Mouse (Mus musculus) cerebellum, postnatal 14 days (tissue): ENCODE data around the gene C1d.
"Not testable (repeated sequence)": the region's sequence is repeated elsewhere in the genome, so short reads cannot be mapped to it uniquely, and the experiment has no call there.

Source experiments
- DNase-seq, 2 experiments: peaks; one replicate each; pipeline ENCODE4 v3.0.0; 2021; ENCODE audit warnings: mixed read lengths in 2 of 2

Gene C1d

GRCm38 (mm10) chr11:17257443-17257842 lies at the start of gene C1d:
Gene C1d, plus strand, starts transcription at chr11:17257579.
- DNase-seq: peak; percentile 99

- DNase-seq: peak; percentile 97 to 98
Measured at GRCm38 (mm10) chr11:17211258-17212140, 45.9 kb upstream of the C1d start, which contains the start of gene Pno1. Gene Pno1, minus strand, starts transcription at chr11:17211568.

- no peak for DNase-seq
Measured at GRCm38 (mm10) chr11:17212141-17212495, 45.3 kb upstream of the C1d start.

GRCm38 (mm10) chr11:17212903-17213509 lies 44.4 kb upstream of the C1d start:
- DNase-seq: no peak

- DNase-seq: no peak
Measured at GRCm38 (mm10) chr11:17215475-17215874, 41.9 kb upstream of the C1d start.

GRCm38 (mm10) chr11:17221126-17221525 lies 36.3 kb upstream of the C1d start:
- DNase-seq: no peak

- no peak for DNase-seq
Measured at GRCm38 (mm10) chr11:17232792-17233191, 24.6 kb upstream of the C1d start.

- no peak for DNase-seq
Measured at GRCm38 (mm10) chr11:17236449-17237037, 20.8 kb upstream of the C1d start.

GRCm38 (mm10) chr11:17238598-17238997 lies 18.8 kb upstream of the C1d start:
- not testable (repeated sequence) for DNase-seq

- DNase-seq: no peak
Measured at GRCm38 (mm10) chr11:17248715-17249114, 8.7 kb upstream of the C1d start.

GRCm38 (mm10) chr11:17256813-17257365 lies 490 bp upstream of the C1d start:
- peak; percentile 37 to 43 for DNase-seq

- DNase-seq: peak; percentile 47 to 52
Measured at GRCm38 (mm10) chr11:17257861-17258260, 482 bp downstream of the C1d start.

GRCm38 (mm10) chr11:17267176-17267575 lies 9.8 kb downstream of the C1d start:
- no peak for DNase-seq

- DNase-seq: no peak
Measured at GRCm38 (mm10) chr11:17268801-17269200, 11.4 kb downstream of the C1d start.

GRCm38 (mm10) chr11:17279959-17280358 lies 22.6 kb downstream of the C1d start:
- DNase-seq: peak; percentile 63 to 70

- peak in 1 of 2 experiments; percentile 14 for DNase-seq
Measured at GRCm38 (mm10) chr11:17284055-17284454, 26.7 kb downstream of the C1d start.

GRCm38 (mm10) chr11:17288884-17289283 lies 31.5 kb downstream of the C1d start:
- DNase-seq: no peak

- peak; percentile 90 to 95 for DNase-seq
Measured at GRCm38 (mm10) chr11:17306007-17306891, 48.9 kb downstream of the C1d start.

- no peak for DNase-seq
Measured at GRCm38 (mm10) chr11:17307457-17307856, 50.1 kb downstream of the C1d start.
